Mouse (Mus musculus): ENCODE data around the gene Exoc6. TPM values are rescaled to one million over a fixed set of nuclear protein-coding genes. Genes with fewer than 3 reads are reported as not detected.

Exoc6 gene
- polyA plus RNA-seq, 2 experiments, result 17.3 to 31.6 TPM

- no peak overlapping the region for H3K4me2 ChIP-seq (ENCODE audit: low read depth)
Observed at GRCm38 (mm10) chr19:37665256-37665655, 115.0 kb downstream of the Exoc6 start.

GRCm38 (mm10) chr19:37667855-37668594 is 117.8 kb downstream of the Exoc6 start:
- WGBS (ENCODE audit: insufficient replicate concordance), result 30% methylated on average over 13 of the region's 13 CpGs
- Histone ChIP-seq H3K4me1 (replicated peaks; ENCODE audit: control insufficient read depth in 2 of 2, insufficient read depth in 2 of 2, low read length in 1 of 2) (peaks cover 19 to 23% of the 10 kb centered on the region in 2 experiments), H3K9me3 (ENCODE audit: control insufficient read depth, low read length) (no peaks in the 10 kb centered on the region), H3K9ac (replicated peaks) (peak overlapping the region; percentile 24; the same call in 1 of the 2 replicates), H3K4me3 (ENCODE audit: insufficient read depth in 1 of 2, low read depth in 2 of 2, low read length in 2 of 2) (no peak overlapping the region), H3K27ac (peak overlapping the region; percentile 75), H3K36me3 (replicated peaks; ENCODE audit: control insufficient read depth, insufficient read depth, low read depth) (no peaks in the 10 kb centered on the region; the same call in 1 of the 2 replicates), H3K4me2 (ENCODE audit: low read depth) (peak overlapping the region; percentile 54), H3K27me3 (ENCODE audit: control insufficient read depth, insufficient read depth, low read length) (no peaks in the 10 kb centered on the region)
- TF ChIP-seq CTCF (IDR thresholded peaks at IDR 0.05; ENCODE audit: low read depth), result no peak
- peak; percentile 87 for TF ChIP-seq EP300 (IDR thresholded peaks at IDR 0.05; ENCODE audit: low read depth)
- DNase-seq (ENCODE audit: low read depth in 3 of 3, low spot score in 3 of 3) (peak; percentile 69 to 81 (median 73)), ATAC-seq (ENCODE audit: insufficient read depth) (peak; percentile 96)

More at GRCm38 (mm10) chr19:37665256-37665655, 115.0 kb downstream of the Exoc6 start:
- Histone ChIP-seq H3K36me3 (replicated peaks; ENCODE audit: control insufficient read depth, insufficient read depth, low read depth) (no peaks in the 10 kb centered on the region; the same call in 1 of the 2 replicates), H3K27ac (no peak overlapping the region), H3K9me3 (ENCODE audit: control insufficient read depth, low read length) (no peaks in the 10 kb centered on the region), H3K9ac (replicated peaks) (no peak overlapping the region), H3K4me1 (replicated peaks; ENCODE audit: control insufficient read depth in 2 of 2, insufficient read depth in 2 of 2, low read length in 1 of 2) (peaks cover 19 to 23% of the 10 kb centered on the region in 2 experiments), H3K27me3 (ENCODE audit: control insufficient read depth, insufficient read depth, low read length) (no peaks in the 10 kb centered on the region), H3K4me3 (ENCODE audit: insufficient read depth in 1 of 2, low read depth in 2 of 2, low read length in 2 of 2) (no peak overlapping the region)
- 50% methylated on average over 6 of the region's 6 CpGs for WGBS (ENCODE audit: insufficient replicate concordance)
- TF ChIP-seq EP300 (IDR thresholded peaks at IDR 0.05; ENCODE audit: low read depth) (no peak), CTCF (IDR thresholded peaks at IDR 0.05; ENCODE audit: low read depth) (no peak)
- ATAC-seq (ENCODE audit: insufficient read depth) (no peak), DNase-seq (ENCODE audit: low read depth in 3 of 3, low spot score in 3 of 3) (no peak)

- H3K9me3 ChIP-seq (ENCODE audit: control insufficient read depth, low read length), result no peaks in the 10 kb centered on the region
- H3K27ac ChIP-seq, result peak overlapping the region; percentile 69
- DNase-seq (ENCODE audit: low read depth in 3 of 3, low spot score in 3 of 3) (no peak), ATAC-seq (ENCODE audit: insufficient read depth) (no peak)
- peak overlapping the region; percentile 54 for H3K4me2 ChIP-seq (ENCODE audit: low read depth)
- H3K27me3 ChIP-seq (ENCODE audit: control insufficient read depth, insufficient read depth, low read length), result no peaks in the 10 kb centered on the region
- no peak overlapping the region for H3K4me3 ChIP-seq (ENCODE audit: insufficient read depth in 1 of 2, low read depth in 2 of 2, low read length in 2 of 2)
- H3K9ac ChIP-seq (replicated peaks), result peak overlapping the region; percentile 24; the same call in 1 of the 2 replicates
- no peaks in the 10 kb centered on the region; the same call in 1 of the 2 replicates for H3K36me3 ChIP-seq (replicated peaks; ENCODE audit: control insufficient read depth, insufficient read depth, low read depth)
- TF ChIP-seq EP300 (IDR thresholded peaks at IDR 0.05; ENCODE audit: low read depth) (no peak), CTCF (IDR thresholded peaks at IDR 0.05; ENCODE audit: low read depth) (no peak)
- peaks cover 19 to 23% of the 10 kb centered on the region in 2 experiments for H3K4me1 ChIP-seq (replicated peaks; ENCODE audit: control insufficient read depth in 2 of 2, insufficient read depth in 2 of 2, low read length in 1 of 2)
- 82% methylated on average over 5 of the region's 5 CpGs for WGBS (ENCODE audit: insufficient replicate concordance)
Observed at GRCm38 (mm10) chr19:37668657-37669056, 118.4 kb downstream of the Exoc6 start.

- Histone ChIP-seq H3K27ac (no peak overlapping the region), H3K4me3 (ENCODE audit: insufficient read depth in 1 of 2, low read depth in 2 of 2, low read length in 2 of 2) (no peak overlapping the region), H3K9me3 (ENCODE audit: control insufficient read depth, low read length) (no peaks in the 10 kb centered on the region), H3K36me3 (replicated peaks; ENCODE audit: control insufficient read depth, insufficient read depth, low read depth) (no peaks in the 10 kb centered on the region; the same call in 1 of the 2 replicates), H3K4me2 (ENCODE audit: low read depth) (no peak overlapping the region), H3K4me1 (replicated peaks; ENCODE audit: control insufficient read depth in 2 of 2, insufficient read depth in 2 of 2, low read length in 1 of 2) (peaks cover 19 to 23% of the 10 kb centered on the region in 2 experiments), H3K27me3 (ENCODE audit: control insufficient read depth, insufficient read depth, low read length) (no peaks in the 10 kb centered on the region), H3K9ac (replicated peaks) (no peak overlapping the region)
- TF ChIP-seq EP300 (IDR thresholded peaks at IDR 0.05; ENCODE audit: low read depth) (no peak), CTCF (IDR thresholded peaks at IDR 0.05; ENCODE audit: low read depth) (no peak)
- DNase-seq (ENCODE audit: low read depth in 3 of 3, low spot score in 3 of 3) (no peak), ATAC-seq (ENCODE audit: insufficient read depth) (no peak)
- WGBS (ENCODE audit: insufficient replicate concordance), result 77% methylated on average over 5 of the region's 5 CpGs
Observed at GRCm38 (mm10) chr19:37669486-37669885, 119.3 kb downstream of the Exoc6 start.

GRCm38 (mm10) chr19:37673393-37673792 is 123.2 kb downstream of the Exoc6 start:
- H3K4me1 ChIP-seq (replicated peaks; ENCODE audit: control insufficient read depth in 2 of 2, insufficient read depth in 2 of 2, low read length in 1 of 2), result peaks cover 6% of the 10 kb centered on the region in 2 experiments
- ATAC-seq (ENCODE audit: insufficient read depth) (no peak), DNase-seq (ENCODE audit: low read depth in 3 of 3, low spot score in 3 of 3) (no peak)
- H3K27ac ChIP-seq, result no peak overlapping the region
- H3K36me3 ChIP-seq (replicated peaks; ENCODE audit: control insufficient read depth, insufficient read depth, low read depth), result no peaks in the 10 kb centered on the region
- TF ChIP-seq EP300 (IDR thresholded peaks at IDR 0.05; ENCODE audit: low read depth) (no peak), CTCF (IDR thresholded peaks at IDR 0.05; ENCODE audit: low read depth) (no peak)
- no peak overlapping the region for H3K4me2 ChIP-seq (ENCODE audit: low read depth)
- WGBS (ENCODE audit: insufficient replicate concordance), result 35% methylated on average over 12 of the region's 12 CpGs
- no peaks in the 10 kb centered on the region for H3K9me3 ChIP-seq (ENCODE audit: control insufficient read depth, low read length)
- no peak overlapping the region for H3K4me3 ChIP-seq (ENCODE audit: insufficient read depth in 1 of 2, low read depth in 2 of 2, low read length in 2 of 2)
- H3K9ac ChIP-seq (replicated peaks), result no peak overlapping the region
- H3K27me3 ChIP-seq (ENCODE audit: control insufficient read depth, insufficient read depth, low read length), result no peaks in the 10 kb centered on the region
